Mouse (Mus musculus) CD4-positive, CD25-positive, alpha-beta regulatory T cell, adult 4 months (primary cell): ENCODE results near the gene Zgpat. TPM values are rescaled to one million over a fixed set of nuclear protein-coding genes. Genes with fewer than 3 reads are reported as not detected.

Experiments used
- ATAC-seq: one replicate; pipeline ENCODE4 v1.8.0; 2017
- polyA plus RNA-seq, 2 experiments: library from polyadenylated mRNA; unstranded; fragments of 100-300 nt; shearing (Covaris generic); gene quantifications; one replicate each; pipeline ENCODE4 v1.2.1; 2017

Gene Zgpat
- polyA plus RNA-seq, 2 experiments from 2014 or later = 16.4 to 23.4 TPM

DNA sequence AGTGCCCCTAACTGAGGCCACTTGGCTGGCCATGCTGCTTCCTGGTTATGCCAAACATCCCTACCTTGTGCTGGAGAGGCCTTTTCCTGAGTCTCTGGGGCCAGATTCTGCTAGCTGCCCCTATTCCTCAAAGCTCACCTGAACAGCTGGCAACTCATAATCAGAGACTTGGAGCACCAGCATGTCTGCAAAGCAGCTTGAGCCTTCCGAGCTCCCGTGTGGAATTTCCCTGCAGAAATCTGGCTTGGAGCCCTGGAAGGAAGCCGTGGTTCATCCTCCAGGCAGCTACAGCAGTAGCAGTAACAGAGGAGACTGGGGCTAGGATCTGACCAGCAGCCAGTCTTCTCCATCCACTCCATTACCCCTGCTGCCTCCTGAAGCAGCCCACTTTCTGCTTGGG is 21.2 kb downstream of the Zgpat start:
- no peak for ATAC-seq

GRCm38 (mm10) chr2:181386663-181387210 is 22.0 kb downstream of the Zgpat start:
- ATAC-seq = no peak

- ATAC-seq = no peak
Observed at GRCm38 (mm10) chr2:181390136-181390870, 25.6 kb downstream of the Zgpat start.

- no peak for ATAC-seq
Observed at GRCm38 (mm10) chr2:181391022-181391421, 26.3 kb downstream of the Zgpat start.

DNA sequence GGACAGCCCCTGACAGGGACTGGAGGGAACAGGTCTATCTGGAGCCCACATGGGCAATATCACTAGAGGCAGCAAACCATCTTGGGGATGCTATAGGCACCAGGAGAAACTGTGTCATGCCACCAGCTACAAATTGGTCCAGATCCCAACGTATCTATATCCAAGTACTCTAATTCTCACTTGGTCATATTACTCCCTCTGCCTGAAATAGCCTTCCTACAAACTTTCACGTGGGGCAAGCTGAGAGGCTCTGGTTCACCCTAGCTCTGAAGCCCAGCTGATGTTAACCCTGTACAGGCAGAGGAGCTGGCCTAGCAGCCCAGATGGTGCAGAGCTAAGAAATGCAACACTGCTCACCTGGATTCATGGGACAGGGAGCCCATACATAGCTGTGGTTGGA is 26.8 kb downstream of the Zgpat start:
- no peak for ATAC-seq

DNA sequence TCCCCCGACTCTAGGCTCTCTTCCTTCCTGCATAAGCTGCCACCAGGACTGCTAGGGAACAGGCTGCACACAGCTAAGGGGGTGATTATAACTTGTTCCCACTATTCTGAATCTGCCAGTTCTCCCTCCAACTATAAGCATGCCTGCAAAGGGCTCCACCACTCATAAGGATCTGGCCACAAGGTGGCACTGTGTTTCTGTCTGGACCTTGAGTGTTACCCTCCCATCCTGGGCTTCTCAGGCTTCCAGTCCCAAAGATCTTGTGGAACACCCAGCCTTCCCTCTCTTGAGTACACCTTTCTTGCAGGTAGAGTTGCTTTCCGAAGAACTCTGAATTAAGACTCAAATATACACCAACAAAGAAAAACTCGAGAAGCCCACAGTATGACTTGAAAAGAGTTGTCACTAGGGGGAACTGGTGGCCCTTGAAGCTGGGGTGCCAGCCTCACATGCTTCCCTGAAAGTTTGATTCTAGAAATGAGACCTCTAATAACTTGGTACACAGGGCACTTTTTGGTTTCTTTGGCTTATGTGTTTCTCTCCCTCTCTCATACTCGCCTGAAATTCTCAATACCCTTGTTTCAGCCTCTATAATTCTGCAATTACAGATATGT is 28.0 kb downstream of the Zgpat start:
- ATAC-seq = peak; percentile 89

DNA sequence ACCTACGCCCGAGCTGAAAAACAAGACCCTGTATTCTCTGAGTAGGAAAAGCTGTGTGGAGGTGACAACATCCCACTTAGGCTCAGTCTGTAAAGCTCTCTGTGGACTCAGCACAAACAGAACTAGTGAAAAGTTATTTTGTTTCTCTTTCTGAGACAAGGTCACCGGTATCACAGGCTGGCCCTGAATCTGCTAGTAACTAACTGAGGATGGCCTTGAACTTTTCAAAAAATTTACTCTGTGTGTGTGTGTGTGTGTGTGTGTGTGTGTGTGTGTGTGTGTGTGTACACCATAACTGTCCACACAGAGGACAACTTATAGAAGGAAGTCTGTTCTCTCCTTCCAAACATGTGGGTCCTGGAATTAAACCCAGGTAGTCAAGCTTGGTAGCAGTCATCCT is 29.4 kb downstream of the Zgpat start:
- ATAC-seq = no peak

GRCm38 (mm10) chr2:181397207-181397761 is 32.6 kb downstream of the Zgpat start:
- ATAC-seq = no peak

DNA sequence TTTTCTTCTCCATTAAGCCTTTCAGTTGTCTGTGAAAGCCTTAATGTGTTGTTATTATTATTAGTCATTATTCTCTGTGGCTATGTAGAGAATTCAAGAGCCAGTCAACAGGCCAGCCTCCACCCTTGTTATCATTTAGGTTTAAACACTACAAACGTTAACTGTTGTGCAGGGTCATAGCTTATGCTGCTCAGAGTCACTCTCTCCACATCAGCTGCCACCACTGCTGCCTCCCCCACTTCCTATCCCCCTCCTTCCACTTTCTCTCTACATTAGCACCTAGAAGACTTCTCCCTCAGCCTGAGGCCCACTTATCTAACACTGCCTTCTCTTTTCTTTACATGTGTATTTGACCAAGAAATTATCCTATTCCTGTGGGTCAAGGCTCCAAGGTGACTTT is 36.8 kb downstream of the Zgpat start:
- ATAC-seq = no peak

DNA sequence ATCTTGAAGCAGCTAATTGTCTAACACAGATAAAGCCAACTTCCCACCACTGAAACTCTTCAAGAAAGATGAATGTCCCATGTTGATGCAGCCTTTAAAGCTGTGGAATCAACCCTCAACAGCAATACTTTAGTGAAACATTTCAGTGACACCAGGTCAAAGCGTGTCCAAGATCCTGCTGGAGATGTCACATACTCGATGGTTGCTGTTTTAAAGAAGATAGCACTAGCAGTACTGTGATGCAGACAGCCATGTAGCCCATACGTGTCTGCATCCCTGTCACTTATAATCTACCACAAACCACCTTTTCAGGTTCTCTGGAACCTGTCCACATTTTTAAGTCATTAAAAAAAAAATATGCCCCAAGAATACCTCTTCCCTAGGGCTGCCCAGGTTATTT is 39.0 kb downstream of the Zgpat start:
- no peak for ATAC-seq

- ATAC-seq = peak; percentile 19
Observed at GRCm38 (mm10) chr2:181409643-181410042, 44.9 kb downstream of the Zgpat start.

DNA sequence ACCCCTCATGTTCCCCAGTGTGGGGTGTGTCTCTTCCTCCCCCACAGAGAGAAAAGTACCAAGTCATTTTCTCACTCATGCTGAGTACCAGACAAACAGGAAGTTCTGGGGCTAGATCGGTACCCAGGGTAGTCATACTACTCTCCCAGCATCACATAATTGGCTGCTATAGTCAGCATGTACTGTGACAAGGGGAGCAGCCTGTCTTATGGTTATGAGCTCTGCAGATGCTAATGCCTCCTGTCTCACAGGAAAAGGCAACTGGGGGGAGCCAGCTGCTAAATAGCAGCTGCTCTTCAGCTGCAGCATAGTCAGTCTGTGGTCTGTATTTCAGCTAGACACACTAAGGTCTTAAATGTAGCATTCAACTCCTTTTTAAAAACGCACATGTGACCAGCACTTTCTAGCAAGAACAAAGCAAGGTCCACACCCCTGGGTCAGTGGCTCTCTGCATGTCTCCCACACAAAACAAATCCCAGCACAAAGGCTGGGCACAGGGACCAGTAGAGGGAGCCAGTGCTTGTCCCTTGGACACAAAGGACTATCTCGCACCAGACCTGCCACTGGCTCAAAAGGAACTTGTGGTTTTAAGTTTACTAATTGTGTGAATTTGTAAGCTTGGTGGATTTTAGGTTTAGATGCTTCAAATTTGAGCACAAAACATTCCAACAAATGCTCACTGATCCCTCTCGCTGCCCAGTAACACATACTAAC is 46.2 kb downstream of the Zgpat start:
- peak; percentile 98 for ATAC-seq

DNA sequence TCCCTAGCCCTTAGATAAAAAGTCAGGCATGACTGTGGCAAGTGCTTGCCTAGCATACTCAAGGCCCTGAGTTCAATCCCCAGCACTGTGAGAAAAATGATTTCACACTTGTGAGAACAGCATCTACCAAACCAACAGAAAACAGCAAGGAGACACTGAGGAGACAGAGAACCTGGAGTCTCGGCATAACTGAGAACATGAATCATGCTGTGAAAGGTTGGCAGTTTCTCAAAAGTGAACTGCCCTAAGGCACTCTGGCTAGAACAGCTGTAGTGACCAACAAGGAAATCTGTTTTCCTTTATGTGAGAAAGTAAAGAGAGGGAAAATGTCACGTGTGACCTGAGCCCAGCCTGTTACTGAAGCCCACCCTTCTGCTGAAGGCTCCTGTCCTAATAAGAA is 48.4 kb downstream of the Zgpat start:
- ATAC-seq = no peak

- ATAC-seq = no peak
Observed at GRCm38 (mm10) chr2:181415945-181416344, 51.2 kb downstream of the Zgpat start.

- no peak for ATAC-seq
Observed at GRCm38 (mm10) chr2:181419359-181419758, 54.6 kb downstream of the Zgpat start.

DNA sequence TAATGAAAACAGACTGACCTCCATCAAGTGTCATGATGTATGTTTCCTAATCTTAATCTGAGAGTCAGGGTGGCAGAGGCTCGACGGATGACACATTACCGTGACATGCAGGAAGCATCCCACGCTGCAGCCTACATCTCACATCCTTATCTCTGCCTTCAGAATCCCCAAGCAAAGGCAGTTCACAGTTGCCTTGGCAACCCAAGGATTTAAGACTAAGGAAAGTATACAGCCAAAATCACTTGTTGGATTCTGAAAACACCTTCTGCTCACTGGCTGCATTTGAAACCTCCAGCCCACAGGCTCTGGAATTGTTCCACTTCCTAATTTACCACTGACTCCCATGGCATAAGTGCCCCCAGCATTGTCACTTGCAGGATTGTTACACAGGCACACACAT is 55.7 kb downstream of the Zgpat start:
- no peak for ATAC-seq

- no peak for ATAC-seq
Observed at GRCm38 (mm10) chr2:181420903-181421638, 56.3 kb downstream of the Zgpat start.

DNA sequence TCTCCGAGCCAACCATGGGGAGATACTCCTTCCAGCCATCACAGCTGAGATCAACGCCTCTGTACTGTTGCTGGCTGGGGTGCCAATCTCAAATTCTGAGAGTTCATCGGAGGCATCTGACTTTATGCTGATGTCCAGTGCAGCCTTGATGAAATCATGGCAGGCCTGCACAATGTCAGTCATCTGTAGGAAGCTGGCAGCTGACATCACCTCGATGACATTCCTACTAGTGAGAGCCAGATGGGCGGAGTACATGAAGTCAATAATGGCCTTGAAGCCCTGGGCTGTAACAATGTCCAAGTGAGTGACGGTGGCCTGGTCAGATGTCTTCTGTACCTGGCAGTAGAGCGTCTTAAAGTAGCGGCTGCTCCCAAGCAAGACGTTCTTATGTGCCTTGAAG is 59.1 kb downstream of the Zgpat start:
- ATAC-seq = no peak
